Mouse (Mus musculus): Measurements from ENCODE around the gene 4931422A03Rik. TPM values are rescaled to one million over a fixed set of nuclear protein-coding genes. Genes with fewer than 3 reads are reported as not detected.

4931422A03Rik gene
- total and polyA plus RNA-seq, 3 experiments, result not detected

DNA sequence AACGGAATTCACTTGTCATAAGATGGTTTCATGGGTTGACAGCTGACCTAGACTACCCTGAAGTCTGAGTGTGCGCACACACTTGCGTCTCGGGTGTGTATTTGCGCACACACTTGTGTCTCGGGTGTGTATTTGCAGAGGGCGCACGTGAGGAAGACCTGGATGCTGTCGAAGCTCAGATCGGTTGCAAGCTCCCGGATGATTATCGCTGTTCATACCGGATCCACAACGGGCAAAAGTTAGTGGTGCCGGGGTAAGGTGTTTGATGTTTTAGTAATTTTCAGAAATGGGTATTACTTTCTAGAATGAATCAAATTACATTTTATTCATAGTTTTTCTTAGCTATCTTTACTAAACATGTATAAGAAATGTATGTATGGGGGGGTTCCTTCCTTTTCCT, 14.6 kb upstream of the 4931422A03Rik start:
- WGBS, result 93% methylated on average over 15 of the region's 15 CpGs
- no peak overlapping the region for H3K27ac ChIP-seq
- intact Hi-C loops (cut with DNase I), result no loop called here
- H3K27me3 ChIP-seq (ENCODE audit: control insufficient read depth, insufficient read depth, low read length), result no peaks in the 10 kb centered on the region
- no peaks in the 10 kb centered on the region; the same call in 1 of the 2 replicates for H3K79me2 ChIP-seq (replicated peaks; ENCODE audit: control insufficient read depth, insufficient read depth, low read length)
- H3K36me3 ChIP-seq (ENCODE audit: control insufficient read depth, insufficient read depth, low read length), result peaks cover 28% of the 10 kb centered on the region
- H3K4me1 ChIP-seq (ENCODE audit: control insufficient read depth, insufficient read depth, low read length), result peaks cover 2% of the 10 kb centered on the region
- no peak overlapping the region for H3K4me3 ChIP-seq
- TF ChIP-seq CTCF (IDR thresholded peaks at IDR 0.05), result no peak
- no peak for TF ChIP-seq POLR2A (IDR thresholded peaks at IDR 0.05; ENCODE audit: insufficient read depth, low read depth, low read length)
- TF ChIP-seq EP300 (IDR thresholded peaks at IDR 0.05; ENCODE audit: insufficient read depth, low read depth, low read length), result no peak
- no peak for DNase-seq
- H3K9ac ChIP-seq (ENCODE audit: low read depth, low read length), result no peak overlapping the region

DNA sequence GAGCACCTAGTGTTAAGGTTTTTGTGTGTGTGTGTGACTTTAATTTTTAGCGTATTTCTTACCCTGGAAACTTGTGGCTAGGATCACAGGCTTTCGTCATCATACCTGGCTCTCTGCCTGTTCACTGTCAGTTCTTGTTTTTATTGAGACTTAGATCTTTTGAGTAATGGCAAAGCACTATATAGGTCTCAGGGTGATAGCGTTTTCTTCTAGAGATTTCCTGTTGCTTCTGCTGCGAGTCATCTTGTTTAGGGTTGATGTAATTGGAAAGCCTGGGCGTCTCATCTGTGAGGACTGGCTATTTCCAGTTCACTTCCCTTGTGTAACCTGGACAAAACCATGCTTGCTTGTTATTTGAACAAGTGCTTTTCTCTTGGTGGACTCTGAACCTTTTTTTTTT, 13.5 kb upstream of the 4931422A03Rik start:
- H3K4me1 ChIP-seq (ENCODE audit: control insufficient read depth, insufficient read depth, low read length), result peaks cover 3% of the 10 kb centered on the region
- intact Hi-C loops (cut with DNase I), result no loop called here

DNA sequence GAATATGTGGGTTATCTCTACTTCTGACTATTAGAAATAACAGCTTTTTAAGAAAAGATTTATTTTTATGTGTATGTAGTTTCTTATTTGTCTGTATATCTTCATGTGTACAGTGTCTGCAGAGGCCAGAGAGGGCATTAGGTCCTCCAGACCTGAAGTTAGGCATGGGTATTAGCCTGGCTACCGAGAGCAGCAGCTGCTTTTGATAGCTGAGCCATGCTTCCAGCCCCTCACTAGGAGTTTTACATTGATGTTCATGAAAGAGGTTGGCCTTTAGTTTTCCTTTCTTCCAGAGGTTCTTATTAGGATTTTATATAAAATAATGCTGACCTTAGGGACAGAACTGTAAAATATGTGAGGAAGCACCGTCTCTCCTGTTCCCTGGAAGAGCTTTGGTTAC, 10.1 kb upstream of the 4931422A03Rik start:
- peaks cover 38% of the 10 kb centered on the region for H3K36me3 ChIP-seq (ENCODE audit: control insufficient read depth, insufficient read depth, low read length)
- 59% methylated on average over 2 of the region's 2 CpGs for WGBS
- no peak overlapping the region for H3K9ac ChIP-seq (ENCODE audit: low read depth, low read length)
- H3K4me3 ChIP-seq, result no peak overlapping the region
- TF ChIP-seq EP300 (IDR thresholded peaks at IDR 0.05; ENCODE audit: insufficient read depth, low read depth, low read length) (no peak), CTCF (IDR thresholded peaks at IDR 0.05) (no peak), POLR2A (IDR thresholded peaks at IDR 0.05; ENCODE audit: insufficient read depth, low read depth, low read length) (no peak)
- peaks cover 3% of the 10 kb centered on the region for H3K4me1 ChIP-seq (ENCODE audit: control insufficient read depth, insufficient read depth, low read length)
- no peaks in the 10 kb centered on the region; the same call in 1 of the 2 replicates for H3K79me2 ChIP-seq (replicated peaks; ENCODE audit: control insufficient read depth, insufficient read depth, low read length)
- intact Hi-C loops (cut with DNase I), result loop anchor here (10.0 kb wide), 2 partner anchors 87 to 547 kb away; partner anchors contain the start of gene A930018P22Rik
- H3K27ac ChIP-seq, result peak overlapping the region; percentile 5; the same call in 1 of the 2 replicates
- DNase-seq, result no peak
- no peaks in the 10 kb centered on the region for H3K27me3 ChIP-seq (ENCODE audit: control insufficient read depth, insufficient read depth, low read length)

More for the DNA sequence above, 13.5 kb upstream of the 4931422A03Rik start:
- Histone ChIP-seq H3K4me3 (no peak overlapping the region), H3K27me3 (ENCODE audit: control insufficient read depth, insufficient read depth, low read length) (no peaks in the 10 kb centered on the region), H3K79me2 (replicated peaks; ENCODE audit: control insufficient read depth, insufficient read depth, low read length) (no peaks in the 10 kb centered on the region; the same call in 1 of the 2 replicates), H3K27ac (no peak overlapping the region), H3K9ac (ENCODE audit: low read depth, low read length) (no peak overlapping the region), H3K36me3 (ENCODE audit: control insufficient read depth, insufficient read depth, low read length) (peaks cover 32% of the 10 kb centered on the region)
- 33% methylated on average over 5 of the region's 5 CpGs for WGBS
- DNase-seq, result no peak
- no peak for TF ChIP-seq POLR2A (IDR thresholded peaks at IDR 0.05; ENCODE audit: insufficient read depth, low read depth, low read length)
- no peak for TF ChIP-seq EP300 (IDR thresholded peaks at IDR 0.05; ENCODE audit: insufficient read depth, low read depth, low read length)
- no peak for TF ChIP-seq CTCF (IDR thresholded peaks at IDR 0.05)

DNA sequence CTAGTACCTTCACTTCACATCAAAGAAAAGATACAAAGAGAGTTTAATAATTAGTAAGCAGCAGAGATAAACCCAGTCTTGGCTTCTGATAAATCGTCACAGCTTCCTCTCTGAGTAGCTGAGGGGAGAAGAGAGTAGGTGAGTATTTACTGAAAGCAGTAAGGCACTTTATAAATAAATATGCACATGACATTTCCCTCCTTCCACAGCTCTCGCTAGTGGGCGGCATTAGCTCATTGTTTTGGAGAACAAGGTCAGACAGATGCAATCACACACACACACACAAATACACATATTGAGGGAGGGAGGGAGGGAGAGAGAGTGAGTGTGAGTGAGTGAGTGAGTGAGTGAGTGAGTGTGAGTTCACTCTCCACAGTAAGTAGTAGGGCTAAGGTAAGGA, 8.2 kb upstream of the 4931422A03Rik start:
- WGBS, result 41% methylated on average over 3 of the region's 3 CpGs
- peaks cover 34% of the 10 kb centered on the region for H3K36me3 ChIP-seq (ENCODE audit: control insufficient read depth, insufficient read depth, low read length)
- peak overlapping the region; percentile 40 for H3K27ac ChIP-seq
- H3K79me2 ChIP-seq (replicated peaks; ENCODE audit: control insufficient read depth, insufficient read depth, low read length), result no peaks in the 10 kb centered on the region; the same call in 1 of the 2 replicates
- no peak for DNase-seq
- no peaks in the 10 kb centered on the region for H3K27me3 ChIP-seq (ENCODE audit: control insufficient read depth, insufficient read depth, low read length)
- H3K4me1 ChIP-seq (ENCODE audit: control insufficient read depth, insufficient read depth, low read length), result peaks cover 3% of the 10 kb centered on the region
- no peak overlapping the region for H3K9ac ChIP-seq (ENCODE audit: low read depth, low read length)
- TF ChIP-seq EP300 (IDR thresholded peaks at IDR 0.05; ENCODE audit: insufficient read depth, low read depth, low read length) (no peak), POLR2A (IDR thresholded peaks at IDR 0.05; ENCODE audit: insufficient read depth, low read depth, low read length) (no peak), CTCF (IDR thresholded peaks at IDR 0.05) (no peak)
- intact Hi-C loops (cut with DNase I), result loop anchor here (2.0 to 10.0 kb wide), 3 partner anchors 60 to 548 kb away; partner anchors contain the start of gene A930018P22Rik
- H3K4me3 ChIP-seq, result no peak overlapping the region

DNA sequence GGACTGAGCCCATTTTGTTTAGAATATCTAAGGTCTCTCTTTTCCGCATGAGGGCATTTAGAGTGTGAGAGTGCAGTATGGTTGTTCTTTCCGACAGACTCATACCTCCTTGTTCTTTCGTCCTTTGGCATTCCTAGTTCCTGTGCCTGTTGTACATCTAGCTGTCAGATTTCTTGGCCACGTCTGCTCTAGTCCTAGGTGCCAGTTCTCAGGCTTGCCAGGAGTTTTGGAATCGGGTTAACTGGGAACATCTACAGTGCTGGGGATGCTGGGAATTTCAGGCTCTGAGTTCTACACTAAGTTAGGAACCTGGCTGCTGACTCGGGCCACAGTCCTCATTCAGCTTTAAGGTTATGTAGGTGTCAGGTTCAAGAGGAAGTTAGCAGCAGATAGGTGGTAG, 7.4 kb upstream of the 4931422A03Rik start:
- peak overlapping the region; percentile 64 for H3K27ac ChIP-seq
- TF ChIP-seq EP300 (IDR thresholded peaks at IDR 0.05; ENCODE audit: insufficient read depth, low read depth, low read length), result 0 out of 2 replicates have a peak, but pooled peaks have one; percentile 42
- TF ChIP-seq POLR2A (IDR thresholded peaks at IDR 0.05; ENCODE audit: insufficient read depth, low read depth, low read length), result no peak
- intact Hi-C loops (cut with DNase I), result loop anchor here (2.0 to 10.0 kb wide), 3 partner anchors 89 to 549 kb away; partner anchors contain the start of gene A930018P22Rik
- no peaks in the 10 kb centered on the region for H3K27me3 ChIP-seq (ENCODE audit: control insufficient read depth, insufficient read depth, low read length)
- DNase-seq, result peak in 1 of 2 experiments; percentile 53
- no peaks in the 10 kb centered on the region; the same call in 1 of the 2 replicates for H3K79me2 ChIP-seq (replicated peaks; ENCODE audit: control insufficient read depth, insufficient read depth, low read length)
- H3K36me3 ChIP-seq (ENCODE audit: control insufficient read depth, insufficient read depth, low read length), result peaks cover 37% of the 10 kb centered on the region
- no peak overlapping the region for H3K9ac ChIP-seq (ENCODE audit: low read depth, low read length)
- H3K4me3 ChIP-seq, result no peak overlapping the region
- peaks cover 3% of the 10 kb centered on the region for H3K4me1 ChIP-seq (ENCODE audit: control insufficient read depth, insufficient read depth, low read length)
- 54% methylated on average over 6 of the region's 6 CpGs for WGBS

DNA sequence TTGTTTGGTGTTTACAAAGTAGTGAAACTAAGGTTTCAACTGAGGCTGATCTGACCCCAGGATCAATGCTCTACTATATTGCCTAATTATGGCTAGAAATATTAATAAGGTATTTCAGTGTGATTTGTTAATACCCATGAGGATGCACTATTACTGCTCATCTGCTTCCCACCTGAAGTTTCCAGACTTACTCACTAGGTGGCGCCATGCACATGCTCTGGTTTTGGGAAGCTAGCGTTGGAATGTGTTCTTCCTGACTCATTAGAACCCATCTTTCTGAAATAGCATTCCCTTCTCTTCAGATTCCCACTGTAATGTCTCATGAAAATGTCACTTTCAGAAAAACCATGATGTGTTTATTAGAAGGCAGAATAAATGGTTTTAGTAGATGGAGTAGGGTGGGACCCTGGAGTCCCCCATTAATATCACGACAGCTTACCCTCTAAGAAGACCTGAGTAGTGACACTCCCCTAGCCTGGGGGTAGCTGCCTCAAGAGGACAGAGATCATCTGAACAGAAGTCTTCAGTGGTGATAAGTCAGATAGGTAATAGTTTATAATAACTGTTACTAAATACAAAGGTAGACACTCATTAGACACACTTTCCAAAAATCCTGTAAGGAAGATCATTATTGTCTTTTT, 6.8 kb upstream of the 4931422A03Rik start:
- 31% methylated on average over 3 of the region's 3 CpGs for WGBS
- peaks cover 41% of the 10 kb centered on the region for H3K36me3 ChIP-seq (ENCODE audit: control insufficient read depth, insufficient read depth, low read length)

More for the DNA sequence above, 6.8 kb upstream of the 4931422A03Rik start:
- Histone ChIP-seq H3K27ac (peak overlapping the region; percentile 64), H3K9ac (ENCODE audit: low read depth, low read length) (no peak overlapping the region), H3K4me1 (ENCODE audit: control insufficient read depth, insufficient read depth, low read length) (peaks cover 6% of the 10 kb centered on the region), H3K4me3 (no peak overlapping the region), H3K27me3 (ENCODE audit: control insufficient read depth, insufficient read depth, low read length) (no peaks in the 10 kb centered on the region), H3K79me2 (replicated peaks; ENCODE audit: control insufficient read depth, insufficient read depth, low read length) (no peaks in the 10 kb centered on the region; the same call in 1 of the 2 replicates)
- TF ChIP-seq POLR2A (IDR thresholded peaks at IDR 0.05; ENCODE audit: insufficient read depth, low read depth, low read length), result no peak
- peak; percentile 99 for TF ChIP-seq CTCF (IDR thresholded peaks at IDR 0.05)
- TF ChIP-seq EP300 (IDR thresholded peaks at IDR 0.05; ENCODE audit: insufficient read depth, low read depth, low read length), result peak; percentile 81
- DNase-seq, result peak; percentile 62 to 66
- intact Hi-C loops (cut with DNase I), result loop anchor here (2.0 to 10.0 kb wide), 3 partner anchors 90 to 550 kb away; partner anchors contain the start of gene A930018P22Rik

All from heart, adult 2 months (tissue).